Mouse (Mus musculus) thymus, adult 2 months (tissue): ENCODE measurements at regions not wholly inside any gene's neighbourhood (a gene's known extent, or its start where the extent isn't known, plus 50 kb on each side); places are given as distances from the start of the nearest gene placed in this dataset.

Experiments
- CTCF ChIP-seq: fragments of 200-500 bp; IDR thresholded peaks from 2 replicates; pipeline ENCODE4 v1.5.1; 2012; ENCODE audit warnings: mild to moderate bottlenecking, control low read depth, low read length, moderate library complexity, borderline replicate concordance; ENCODE audit not compliant: control insufficient read depth, poor library complexity, insufficient read depth; ENCODE audit errors: extremely low read depth
- POLR2A ChIP-seq: fragments of 200-500 bp; IDR thresholded peaks from 2 replicates; pipeline ENCODE4 v1.6.1; 2012; ENCODE audit warnings: mild to moderate bottlenecking, low read length, control low read depth, moderate library complexity; ENCODE audit not compliant: control insufficient read depth, poor library complexity, insufficient read depth; ENCODE audit errors: extremely low read depth

- TF ChIP-seq POLR2A (no peak), CTCF (no peak)
These were observed 344.1 kb downstream of the Cd83 start for GRCm38 (mm10) chr13:44128506-44129274.
